Mouse (Mus musculus) lung, adult 2 months (tissue): ENCODE results near the gene Tmem80.

Experiments
- CTCF ChIP-seq: fragments of 200-500 bp; IDR thresholded peaks from 2 replicates; pipeline ENCODE4 v1.5.1; 2011; ENCODE audit warnings: mild to moderate bottlenecking, low read length, control low read depth; ENCODE audit not compliant: insufficient read depth
- POLR2A ChIP-seq: fragments of 200-500 bp; IDR thresholded peaks from 2 replicates; pipeline ENCODE4 v1.6.1; 2011; ENCODE audit warnings: low read depth, mild to moderate bottlenecking, control low read depth, low read length, borderline replicate concordance; ENCODE audit errors: extremely low read depth

GRCm38 (mm10) chr7:141371942-141372595, 44.5 kb downstream of the Tmem80 start:
- no peak for TF ChIP-seq POLR2A
- TF ChIP-seq CTCF, result no peak
